Comparison of ENCODE assay signal across 11 mouse cellular contexts in the genomic region with DNA sequence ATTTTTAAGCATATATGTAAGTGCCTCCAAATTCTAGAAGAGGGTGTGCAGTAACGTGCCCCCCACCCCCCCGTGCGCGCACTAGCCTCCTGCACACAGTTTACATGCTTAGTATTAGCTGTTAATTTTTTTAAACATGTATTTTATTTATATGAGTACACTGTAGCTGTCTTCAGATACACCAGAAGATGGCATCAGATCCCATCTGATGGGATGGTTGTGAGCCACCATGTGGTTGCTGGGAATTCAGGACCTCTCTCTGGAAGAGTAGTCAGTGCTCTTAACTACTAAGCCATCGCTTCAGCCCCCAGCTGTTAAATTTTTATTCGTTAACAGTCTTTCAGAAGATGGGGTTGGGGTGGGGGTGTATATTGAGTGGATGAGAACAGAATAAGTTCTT. TPM values are rescaled to one million over a fixed set of nuclear protein-coding genes. Genes with fewer than 3 reads are reported as not detected.
DNase-seq lines count a peak whose midpoint lies in the region; ATAC-seq and TF ChIP-seq lines count a peak whose summit lies in the region.
"Had no signal": no experiment of that assay in that cellular context is flagged by ENCODE, and none has a peak within 500 bp of the region (broad histone marks: within the 10 kb centered on the region; RNA-seq: fewer than 3 reads in every experiment).

No protein-coding gene starts in this region.

- H3K4me1 ChIP-seq in kidney, adult 2 months (ENCODE audit: control insufficient read depth, insufficient read depth, low read length) = no peaks in the 10 kb centered on the region
- no peaks in the 10 kb centered on the region for H3K4me1 ChIP-seq in kidney, embryonic 16.5 days (ENCODE audit: insufficient read depth, low read length)
- no peaks in the 10 kb centered on the region for H3K4me1 ChIP-seq in midbrain, embryonic 13.5 days (replicated peaks)
- H3K4me1 ChIP-seq in midbrain, embryonic 10.5 days = no peaks in the 10 kb centered on the region
- H3K4me1 ChIP-seq in stomach, postnatal 0 days (replicated peaks; ENCODE audit: control insufficient read depth, insufficient read depth) = no peaks in the 10 kb centered on the region
- H3K4me1 ChIP-seq: neural tube, embryonic 13.5 days had no signal

- TF ChIP-seq POLR2A in kidney, adult 2 months (IDR thresholded peaks at IDR 0.05; ENCODE audit: low read depth, low read length) = no peak
- TF ChIP-seq POLR2A in brain, embryonic 14.5 days (IDR thresholded peaks at IDR 0.05; ENCODE audit: borderline replicate concordance, extremely low read depth, insufficient read depth, insufficient read length, poor library complexity, severe bottlenecking) = no peak

- no peak for TF ChIP-seq EP300 in stomach, postnatal 0 days (optimal IDR thresholded peaks at IDR 0.05)

- H3K9ac ChIP-seq in kidney, embryonic 16.5 days (replicated peaks; ENCODE audit: low read length) = no peak overlapping the region
- no peak overlapping the region for H3K9ac ChIP-seq in midbrain, embryonic 13.5 days (replicated peaks)
- H3K9ac ChIP-seq in stomach, postnatal 0 days (ENCODE audit: low read length) = no peak overlapping the region
- H3K9ac ChIP-seq: neural tube, embryonic 13.5 days had no signal

- no peak for ATAC-seq in kidney, embryonic 16.5 days (ENCODE audit: low FRiP score, low TSS enrichment)
- ATAC-seq in midbrain, embryonic 13.5 days = peak; percentile 40; the same call in 1 of the 2 replicates
- no peak for ATAC-seq in stomach, postnatal 0 days (ENCODE audit: low FRiP score, low TSS enrichment)

- peaks cover 4% of the 10 kb centered on the region for H3K36me3 ChIP-seq in kidney, adult 2 months (ENCODE audit: control insufficient read depth, insufficient read depth, low read length)
- peaks cover 20% of the 10 kb centered on the region for H3K36me3 ChIP-seq in kidney, embryonic 16.5 days (ENCODE audit: insufficient read depth, low read length)
- H3K36me3 ChIP-seq in midbrain, embryonic 13.5 days = peaks cover 29% of the 10 kb centered on the region
- H3K36me3 ChIP-seq in midbrain, embryonic 10.5 days = peaks cover 61% of the 10 kb centered on the region
- H3K36me3 ChIP-seq in stomach, postnatal 0 days (ENCODE audit: control insufficient read depth, insufficient read depth, low read length) = peaks cover 2% of the 10 kb centered on the region; the same call in 1 of the 2 replicates

- DNase-seq in kidney, adult 2 months = peak; percentile 14
- no peak for DNase-seq in midbrain, embryonic 10.5 days (ENCODE audit: low spot score)
- peak; percentile 39 for DNase-seq in brain, embryonic 14.5 days (ENCODE audit: low read depth)
- no peak for DNase-seq in stomach, postnatal 0 days (ENCODE audit: low spot score)
- DNase-seq in embryo, embryonic 10.5 days (ENCODE audit: low spot score) = no peak
- DNase-seq: embryo, embryonic 11 days; kidney, adult 11 months had no signal

- no peak overlapping the region for H3K4me2 ChIP-seq in kidney, embryonic 16.5 days (replicated peaks; ENCODE audit: low read depth, low read length)
- no peak overlapping the region for H3K4me2 ChIP-seq in midbrain, embryonic 13.5 days (replicated peaks)
- no peak overlapping the region for H3K4me2 ChIP-seq in stomach, postnatal 0 days (replicated peaks; ENCODE audit: low read depth)
- H3K4me2 ChIP-seq: neural tube, embryonic 13.5 days had no signal

- no peak for TF ChIP-seq CTCF in kidney, adult 2 months (conservative IDR thresholded peaks at IDR 0.05; ENCODE audit: insufficient read depth, insufficient read length, low read depth, low read length)
- TF ChIP-seq CTCF in brain, embryonic 14.5 days (IDR thresholded peaks at IDR 0.05; ENCODE audit: borderline replicate concordance, extremely low read depth, insufficient read depth, insufficient read length) = no peak; the same call in 1 of the 2 replicates
- TF ChIP-seq CTCF in stomach, postnatal 0 days (IDR thresholded peaks at IDR 0.05; ENCODE audit: low read depth) = peak; percentile 59

- no peaks in the 10 kb centered on the region for H3K9me3 ChIP-seq in kidney, embryonic 16.5 days (ENCODE audit: low read length)
- no peaks in the 10 kb centered on the region for H3K9me3 ChIP-seq in midbrain, embryonic 13.5 days
- no peaks in the 10 kb centered on the region for H3K9me3 ChIP-seq in midbrain, embryonic 10.5 days (replicated peaks)
- H3K9me3 ChIP-seq in stomach, postnatal 0 days (ENCODE audit: control insufficient read depth, low read length) = no peaks in the 10 kb centered on the region
- H3K9me3 ChIP-seq: neural tube, embryonic 13.5 days had no signal

- 76% methylated on average over 6 of the region's 6 CpGs for WGBS in kidney, adult 2 months
- 89% methylated on average over 6 of the region's 6 CpGs for WGBS in kidney, embryonic 16.5 days
- 94% methylated on average over 6 of the region's 6 CpGs for WGBS in midbrain, embryonic 13.5 days
- 91% methylated on average over 6 of the region's 6 CpGs for WGBS in midbrain, embryonic 10.5 days
- 89% methylated on average over 6 of the region's 6 CpGs for WGBS in stomach, postnatal 0 days

- H3K4me3 ChIP-seq in kidney, adult 2 months (ENCODE audit: insufficient read depth, low read depth, low read length) = no peak overlapping the region
- no peak overlapping the region for H3K4me3 ChIP-seq in kidney, embryonic 16.5 days (ENCODE audit: low read length)
- H3K4me3 ChIP-seq in midbrain, embryonic 13.5 days (replicated peaks) = no peak overlapping the region
- H3K4me3 ChIP-seq in midbrain, embryonic 10.5 days = no peak overlapping the region
- no peak overlapping the region for H3K4me3 ChIP-seq in stomach, postnatal 0 days (ENCODE audit: low read depth, low read length)
- H3K4me3 ChIP-seq: neural tube, embryonic 13.5 days had no signal

- H3K27me3 ChIP-seq in kidney, adult 2 months (replicated peaks; ENCODE audit: control insufficient read depth, insufficient read depth, low read length) = no peaks in the 10 kb centered on the region
- H3K27me3 ChIP-seq in kidney, embryonic 16.5 days (ENCODE audit: insufficient read depth, low read length) = no peaks in the 10 kb centered on the region
- no peaks in the 10 kb centered on the region for H3K27me3 ChIP-seq in midbrain, embryonic 13.5 days
- no peaks in the 10 kb centered on the region for H3K27me3 ChIP-seq in midbrain, embryonic 10.5 days (ENCODE audit: low read depth, poor library complexity, severe bottlenecking)
- no peaks in the 10 kb centered on the region for H3K27me3 ChIP-seq in stomach, postnatal 0 days (ENCODE audit: control insufficient read depth, insufficient read depth, low read length)
- H3K27me3 ChIP-seq: neural tube, embryonic 13.5 days had no signal

- no peak overlapping the region for H3K27ac ChIP-seq in kidney, adult 2 months (ENCODE audit: insufficient read depth, low read depth, low read length)
- no peak overlapping the region for H3K27ac ChIP-seq in kidney, embryonic 16.5 days (ENCODE audit: low read length)
- H3K27ac ChIP-seq in midbrain, embryonic 13.5 days = no peak overlapping the region
- H3K27ac ChIP-seq in midbrain, embryonic 10.5 days (replicated peaks) = no peak overlapping the region
- no peak overlapping the region for H3K27ac ChIP-seq in stomach, postnatal 0 days (replicated peaks)
- H3K27ac ChIP-seq: macrophage; neural tube, embryonic 13.5 days had no signal

RNA-seq across cellular contexts. Expression of gene Rc3h1, which starts 29.3 kb away (rescaled TPM):
- 13.5 and 14.9 TPM in 2 replicates for polyA plus RNA-seq in kidney, adult 2 months (2012; rRNA removed)
- polyA plus RNA-seq in kidney, embryonic 16.5 days (2015; fragmentation: Nextera tagmentation; extraction: Ambion mirVana) = 7.0 and 7.6 TPM in 2 replicates
- 8.5 and 9.1 TPM in 2 replicates for polyA plus RNA-seq in midbrain, embryonic 13.5 days (2015; fragmentation: Nextera tagmentation; extraction: Ambion mirVana)
- 6.9 and 7.5 TPM in 2 replicates for polyA plus RNA-seq in midbrain, embryonic 10.5 days (2016; fragmentation: Nextera tagmentation; extraction: Ambion mirVana)
- 10.3 and 13.0 TPM in 2 replicates for polyA plus RNA-seq in brain, embryonic 14.5 days (2012; rRNA removed)
- 3.7 and 4.2 TPM in 2 replicates for polyA plus RNA-seq in stomach, postnatal 0 days (2015; fragmentation: Nextera tagmentation; extraction: Ambion mirVana)

RNA-seq across cellular contexts. Expression of gene Serpinc1, which starts 42.8 kb away (rescaled TPM):
- 2.3 and 3.3 TPM in 2 replicates for polyA plus RNA-seq in kidney, adult 2 months (2012; rRNA removed)
- polyA plus RNA-seq in kidney, embryonic 16.5 days (2015; fragmentation: Nextera tagmentation; extraction: Ambion mirVana) = 2.5 TPM in 2 replicates
- 3.8 and 4.1 TPM in 2 replicates for polyA plus RNA-seq in midbrain, embryonic 13.5 days (2015; fragmentation: Nextera tagmentation; extraction: Ambion mirVana)
- polyA plus RNA-seq in midbrain, embryonic 10.5 days (2016; fragmentation: Nextera tagmentation; extraction: Ambion mirVana) = 2.0 and 2.3 TPM in 2 replicates
- 0.66 and 0.88 TPM in 2 replicates for polyA plus RNA-seq in brain, embryonic 14.5 days (2012; rRNA removed)
- 2.1 and 4.7 TPM in 2 replicates for polyA plus RNA-seq in stomach, postnatal 0 days (2015; fragmentation: Nextera tagmentation; extraction: Ambion mirVana)

Comparison
In these comparisons a context has a peak if more than half of its experiments do, and no peak if none do; other contexts are left out.
1. DNase-seq: peak in kidney, adult 2 months (single experiment) and brain, embryonic 14.5 days (single experiment); none in midbrain, embryonic 10.5 days (single experiment), stomach, postnatal 0 days (single experiment) and embryo, embryonic 10.5 days (single experiment).